Comparison of ENCODE assay signal across 26 mouse cellular contexts in genomic region chr7:18734451-18734850, GRCm38 (mm10). TPM values are rescaled to one million over a fixed set of nuclear protein-coding genes. Genes with fewer than 3 reads are reported as not detected.
"Had no signal": no experiment of that assay in that cellular context is flagged by ENCODE, and none has a peak within 500 bp of the region (broad histone marks: within the 10 kb centered on the region; RNA-seq: fewer than 3 reads in every experiment).

No protein-coding gene starts in this region.

- H3K27ac ChIP-seq: kidney, postnatal 0 days; layer of hippocampus, adult 2 months; limb, embryonic 10.5 days; limb, embryonic 13.5 days; liver, embryonic 13.5 days; lung, embryonic 15.5 days; macrophage; midbrain, embryonic 12.5 days; midbrain, embryonic 15.5 days; neural tube, embryonic 12.5 days; neural tube, embryonic 15.5 days; stomach, postnatal 0 days had no signal

- H3K9ac ChIP-seq: limb, embryonic 13.5 days; liver, embryonic 13.5 days; lung, embryonic 15.5 days; midbrain, embryonic 12.5 days; midbrain, embryonic 15.5 days; neural tube, embryonic 12.5 days; neural tube, embryonic 15.5 days had no signal

- H3K36me3 ChIP-seq: limb, embryonic 10.5 days; limb, embryonic 13.5 days; liver, embryonic 13.5 days; lung, embryonic 15.5 days; midbrain, embryonic 12.5 days; midbrain, embryonic 15.5 days; neural tube, embryonic 12.5 days; neural tube, embryonic 15.5 days had no signal

- H3K4me2 ChIP-seq: limb, embryonic 13.5 days; liver, embryonic 13.5 days; lung, embryonic 15.5 days; midbrain, embryonic 12.5 days; midbrain, embryonic 15.5 days; neural tube, embryonic 12.5 days; neural tube, embryonic 15.5 days had no signal

- H3K4me1 ChIP-seq: limb, embryonic 10.5 days; limb, embryonic 13.5 days; liver, embryonic 13.5 days; lung, embryonic 15.5 days; midbrain, embryonic 12.5 days; midbrain, embryonic 15.5 days; neural tube, embryonic 12.5 days; neural tube, embryonic 15.5 days had no signal

- ATAC-seq: midbrain, embryonic 15.5 days had no signal

- DNase-seq: kidney, adult 2 months; kidney, postnatal 25 days; layer of hippocampus, adult 9-11 months; liver; liver, embryonic 13.5 days; right cerebral cortex, adult 18-20 months; right cerebral cortex, postnatal 14 days; right cerebral cortex, postnatal 4 days; thymus, adult 2 months; thymus, postnatal 14 days; thymus, postnatal 4 days had no signal

- H3K27me3 ChIP-seq: limb, embryonic 13.5 days; liver, embryonic 13.5 days; lung, embryonic 15.5 days; midbrain, embryonic 12.5 days; midbrain, embryonic 15.5 days; neural tube, embryonic 12.5 days; neural tube, embryonic 15.5 days had no signal

- H3K4me3 ChIP-seq: layer of hippocampus, adult 2 months; limb, embryonic 10.5 days; limb, embryonic 13.5 days; liver, embryonic 13.5 days; lung, embryonic 15.5 days; midbrain, embryonic 12.5 days; midbrain, embryonic 15.5 days; neural tube, embryonic 12.5 days; neural tube, embryonic 15.5 days had no signal

- H3K9me3 ChIP-seq: limb, embryonic 10.5 days; limb, embryonic 13.5 days; liver, embryonic 13.5 days; lung, embryonic 15.5 days; midbrain, embryonic 12.5 days; midbrain, embryonic 15.5 days; neural tube, embryonic 12.5 days; neural tube, embryonic 15.5 days had no signal

RNA-seq across cellular contexts. Expression of gene Psg22, which starts 16.6 kb away (rescaled TPM):
- polyA plus RNA-seq: kidney, embryonic 14.5 days; kidney, postnatal 0 days; large intestine, adult 2 months; limb, embryonic 10.5 days; limb, embryonic 13.5 days; lung, embryonic 15.5 days; macrophage; midbrain, embryonic 12.5 days; midbrain, embryonic 15.5 days; neural tube, embryonic 12.5 days; neural tube, embryonic 15.5 days; stomach, embryonic 14.5 days; stomach, postnatal 0 days had no signal

RNA-seq across cellular contexts. Expression of gene Psg20, which starts 48.5 kb away (rescaled TPM):
- polyA plus RNA-seq: kidney, adult 2 months; kidney, embryonic 14.5 days; kidney, postnatal 0 days; large intestine, adult 2 months; limb, embryonic 10.5 days; limb, embryonic 13.5 days; liver, embryonic 13.5 days; liver, embryonic 16.5 days; lung, embryonic 15.5 days; macrophage; midbrain, embryonic 12.5 days; midbrain, embryonic 15.5 days; neural tube, embryonic 12.5 days; neural tube, embryonic 15.5 days; stomach, embryonic 14.5 days; stomach, postnatal 0 days had no signal
